Mouse (Mus musculus) embryo, embryonic 11.5 days (tissue): Measurements from ENCODE around the gene Wwtr1.
A peak's percentile ranks its signal among the peaks of the same experiment; 100 is the strongest.

Source experiments
- DNase-seq: peaks from one replicate; pipeline ENCODE4 v3.0.0-alpha.2; 2012; ENCODE audit warnings: low read depth, low spot score

The Wwtr1 gene

DNA sequence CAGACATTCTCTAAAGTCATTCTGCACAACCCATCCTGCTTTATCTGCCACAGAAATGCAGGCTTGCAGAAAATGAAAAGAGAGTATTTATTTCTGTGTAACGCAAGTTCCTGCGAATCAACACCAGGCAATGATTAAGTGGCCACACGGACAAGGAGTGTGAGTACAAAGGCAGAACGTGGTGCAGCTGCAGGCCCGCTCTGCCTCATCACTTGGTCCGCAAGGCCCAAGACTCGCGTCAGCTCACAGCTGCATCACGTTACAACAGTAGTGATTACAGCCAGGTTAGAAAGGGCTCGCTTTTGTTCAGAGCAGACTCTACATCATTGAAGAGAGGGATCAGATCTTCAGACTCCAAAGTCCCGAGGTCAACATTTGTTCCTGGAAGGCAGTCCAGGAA lies 117.1 kb downstream of the Wwtr1 start:
- DNase-seq = peak; percentile 14

DNA sequence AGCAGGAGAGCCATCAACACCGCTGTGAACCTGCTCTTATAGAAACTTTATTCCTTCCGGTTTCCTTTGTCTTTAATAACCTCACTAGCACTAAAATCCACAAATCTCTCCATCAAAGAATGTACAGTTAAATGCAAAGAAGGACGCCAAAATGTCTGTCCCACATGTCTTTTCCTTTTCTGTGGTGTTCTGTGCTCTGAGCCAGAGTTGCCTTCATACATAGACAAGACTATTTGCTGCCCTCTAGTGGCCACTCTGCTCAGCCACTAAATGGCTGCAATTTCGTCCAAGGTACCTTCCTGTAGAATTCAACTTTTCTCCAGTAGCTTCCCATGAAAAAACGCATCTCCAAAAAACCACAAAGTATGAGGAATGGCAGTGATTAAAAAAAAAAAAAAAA lies 127.3 kb downstream of the Wwtr1 start:
- DNase-seq = no peak

DNA sequence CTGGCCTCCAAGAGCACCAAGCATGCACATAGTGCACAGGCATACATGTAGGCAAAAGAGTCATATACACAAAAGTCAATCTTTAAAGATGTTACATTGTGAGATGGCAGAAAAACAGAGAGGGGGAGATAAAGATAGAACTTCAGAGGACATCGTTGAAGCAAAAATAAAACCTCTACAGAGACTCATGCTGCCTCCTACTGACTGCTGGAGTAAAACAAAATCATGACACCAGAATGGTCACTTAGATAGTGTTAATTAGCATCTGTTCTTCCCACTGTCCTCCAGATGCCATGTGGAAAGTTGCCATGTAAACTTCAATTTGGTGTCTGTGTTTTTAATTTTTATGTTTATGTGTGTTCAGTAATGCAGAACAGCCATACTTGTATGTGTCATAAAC lies 127.8 kb downstream of the Wwtr1 start:
- DNase-seq = no peak

DNA sequence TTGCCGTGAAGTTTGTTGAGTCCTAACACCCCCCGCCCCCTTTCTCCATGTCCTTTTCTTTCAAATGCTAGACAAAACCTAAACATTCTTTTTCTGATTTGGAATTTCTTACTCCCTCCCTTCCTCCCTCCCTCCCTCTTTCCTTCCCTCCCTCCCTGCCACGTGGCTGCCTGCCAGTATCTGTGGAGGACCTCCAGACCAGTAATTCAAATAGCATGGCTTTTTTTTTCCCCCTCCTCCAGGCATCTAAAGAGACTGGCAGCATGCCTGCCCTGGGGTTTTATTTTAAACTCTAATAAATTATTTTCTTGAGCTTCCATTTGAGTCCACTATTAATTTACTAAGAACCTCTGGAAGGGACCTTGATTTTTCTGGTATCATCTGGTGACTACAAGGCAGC lies 130.0 kb downstream of the Wwtr1 start:
- no peak for DNase-seq

DNA sequence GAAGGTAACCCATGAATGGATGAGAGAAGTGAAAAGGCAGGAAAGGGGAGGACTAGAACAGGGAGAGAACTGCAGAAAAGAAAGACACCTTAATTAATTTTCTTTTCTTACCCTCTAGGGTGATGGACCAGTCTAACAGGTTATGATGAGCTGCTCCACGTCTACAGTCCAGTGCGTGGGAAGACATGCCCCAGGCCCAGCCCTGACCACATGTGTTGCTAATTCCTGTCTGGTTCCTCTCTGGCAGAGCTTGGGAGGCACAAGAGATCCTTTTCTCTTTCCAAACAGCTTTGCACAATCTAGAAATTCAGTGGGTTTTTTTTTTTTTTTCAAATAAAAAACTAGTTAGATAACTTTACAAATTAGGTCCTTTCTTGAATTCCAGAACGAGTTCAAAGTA lies 134.8 kb downstream of the Wwtr1 start:
- DNase-seq = no peak

DNA sequence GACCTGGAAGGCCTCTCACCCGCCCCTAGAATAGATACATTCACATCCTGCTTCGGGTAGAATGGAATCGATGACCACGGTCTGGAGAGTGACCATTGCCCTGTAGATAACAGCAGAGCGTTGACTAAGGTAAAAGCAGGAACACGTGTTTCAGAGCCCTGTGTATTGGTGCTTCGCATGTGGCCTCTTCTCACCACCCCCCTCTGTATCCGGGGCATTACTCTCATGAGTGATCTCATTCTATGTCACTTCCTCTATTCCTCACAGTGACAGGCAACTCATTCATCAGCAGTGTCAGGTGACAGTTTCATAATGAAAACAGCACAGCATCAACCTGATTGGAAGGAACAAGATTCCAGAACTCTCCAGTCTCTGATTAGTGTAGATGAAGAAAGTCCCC lies 140.3 kb downstream of the Wwtr1 start:
- no peak for DNase-seq

- no peak for DNase-seq
Observed at GRCm38 (mm10) chr3:57431706-57432105, 144.0 kb downstream of the Wwtr1 start.

- no peak for DNase-seq
Observed at GRCm38 (mm10) chr3:57429486-57429885, 146.2 kb downstream of the Wwtr1 start.

DNA sequence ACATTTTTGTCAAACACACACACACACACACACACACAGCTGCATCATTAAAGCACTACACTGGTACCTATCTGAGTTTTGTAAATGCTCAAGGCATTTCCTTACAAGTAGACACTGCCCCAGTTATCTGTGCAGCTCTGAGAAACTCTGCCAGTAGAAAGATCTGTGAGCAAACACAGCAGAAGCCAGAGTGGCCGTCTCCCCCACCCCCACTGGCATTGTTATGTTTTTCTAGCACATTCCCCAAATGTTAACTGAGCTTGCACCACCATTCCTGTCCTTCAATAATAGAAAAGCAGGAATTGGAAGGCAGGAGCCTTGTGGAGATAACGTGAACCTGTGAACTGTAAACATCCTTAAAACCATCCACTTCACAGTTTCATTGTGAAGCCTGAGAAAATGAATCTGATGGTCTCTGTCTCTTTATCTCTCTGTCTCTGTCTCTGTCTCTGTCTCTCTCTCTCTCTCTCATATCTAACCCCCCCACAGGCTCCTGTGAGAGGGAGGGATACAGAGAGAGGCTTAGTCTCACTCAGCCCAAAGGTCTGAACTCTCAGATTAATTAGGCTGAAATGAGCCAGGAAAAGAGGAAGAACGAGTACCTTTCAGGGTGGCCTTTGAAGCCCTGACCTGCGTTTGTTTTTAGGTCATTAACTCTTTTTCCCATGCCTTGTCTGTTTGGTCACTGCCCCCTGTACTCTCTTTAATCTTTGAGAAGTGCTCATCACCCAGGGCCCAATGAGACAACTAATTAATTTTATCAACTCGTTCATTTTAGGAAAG lies 146.8 kb downstream of the Wwtr1 start:
- DNase-seq = no peak

- DNase-seq = no peak
Observed at GRCm38 (mm10) chr3:57426351-57426750, 149.4 kb downstream of the Wwtr1 start.

DNA sequence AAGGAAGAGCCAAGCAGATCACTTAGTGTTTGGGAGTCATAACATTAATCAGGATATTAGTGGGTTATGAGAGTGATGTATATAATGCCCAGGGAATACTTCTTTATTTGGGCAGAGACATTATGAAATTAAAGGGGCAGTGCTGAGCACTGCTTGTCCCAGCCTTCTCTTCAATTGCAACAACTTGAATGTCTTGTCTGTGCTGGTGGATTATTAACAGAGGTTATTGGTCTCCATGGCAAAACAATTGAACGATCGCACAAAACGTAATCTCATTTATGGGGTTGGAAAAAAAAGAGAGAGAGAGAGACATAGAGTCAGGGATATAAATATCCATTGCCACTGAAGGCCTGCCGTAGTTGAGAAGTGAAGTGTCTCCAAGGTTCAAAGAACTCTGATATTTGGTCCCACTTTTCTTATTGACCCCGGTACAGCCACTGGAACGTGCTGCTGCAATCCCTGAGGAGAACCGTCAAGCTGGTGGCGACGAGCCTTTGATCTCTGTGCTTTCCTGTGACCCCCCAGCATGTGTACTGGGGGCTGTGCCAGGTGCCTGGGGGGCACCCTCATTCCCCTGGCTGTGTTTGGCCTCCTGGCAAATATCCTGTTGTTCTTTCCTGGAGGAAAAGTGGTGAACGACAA lies 150.5 kb downstream of the Wwtr1 start, which contains the start of gene Tm4sf4:
Gene Tm4sf4, plus strand, starts transcription at position 226 of the 642 bp plus-strand sequence.
- no peak for DNase-seq

DNA sequence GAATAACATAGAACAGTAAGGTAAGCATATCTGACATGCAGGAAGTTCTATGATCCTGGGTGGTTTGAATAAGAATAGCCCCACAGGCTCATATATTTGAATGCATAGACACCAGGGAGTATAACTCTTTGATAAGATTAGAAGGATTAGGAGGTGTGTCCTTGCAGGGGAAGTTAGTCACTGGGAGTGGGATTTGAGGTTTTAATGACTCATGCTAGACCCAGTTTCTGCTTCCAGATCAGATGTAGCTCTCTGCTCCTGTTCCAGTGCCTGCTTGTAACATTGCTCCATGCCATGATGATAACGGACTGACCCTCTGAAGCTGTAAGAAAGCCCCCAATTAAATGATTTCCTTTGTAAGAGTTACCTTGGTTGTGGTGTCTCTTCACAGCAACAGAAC lies 155.1 kb downstream of the Wwtr1 start:
- DNase-seq = no peak

- no peak for DNase-seq
Observed at GRCm38 (mm10) chr3:57420233-57420632, 155.5 kb downstream of the Wwtr1 start.

GRCm38 (mm10) chr3:57411535-57411934 lies 164.2 kb downstream of the Wwtr1 start:
- no peak for DNase-seq
